Mouse (Mus musculus) hindbrain, embryonic 14.5 days (tissue): ENCODE results near the gene Arhgap11a. TPM values are rescaled to one million over a fixed set of nuclear protein-coding genes. Genes with fewer than 3 reads are reported as not detected.
A peak's percentile ranks its signal among the peaks of the same experiment; 100 is the strongest.

Source experiments
- ATAC-seq: fragments of 200-750 bp; cut with Nextera tagmentation; 2 replicates; pipeline ENCODE4 v1.8.0; 2017; ENCODE audit warnings: moderate number of reproducible peaks, mild to moderate bottlenecking, moderate TSS enrichment, moderate library complexity; ENCODE audit not compliant: low FRiP score
- DNase-seq: peaks from one replicate; pipeline ENCODE4 v3.0.0-alpha.2; 2015; ENCODE audit warnings: low spot score
- H3K27ac ChIP-seq: fragments of 300-500 bp; sonication (generic); 2 replicates; pipeline ENCODE4 v1.5.1; 2014; ENCODE audit warnings: mild to moderate bottlenecking, moderate library complexity
- H3K27me3 ChIP-seq: fragments of 300-500 bp; sonication (generic); 2 replicates; pipeline ENCODE4 v1.6.1; 2014; ENCODE audit warnings: mild to moderate bottlenecking, low read length, mixed read lengths; ENCODE audit not compliant: control insufficient read depth, insufficient read depth
- H3K36me3 ChIP-seq: fragments of 300-500 bp; sonication (generic); replicated peaks from 2 replicates; pipeline ENCODE4 v1.6.1; 2014; ENCODE audit not compliant: control insufficient read depth, insufficient read depth
- H3K4me1 ChIP-seq: fragments of 300-500 bp; sonication (generic); replicated peaks from 2 replicates; pipeline ENCODE4 v1.6.1; 2014; ENCODE audit warnings: antibody characterized with exemption, low read length, mixed read lengths; ENCODE audit not compliant: control insufficient read depth, insufficient read depth
- H3K4me2 ChIP-seq: fragments of 300-500 bp; sonication (generic); replicated peaks from 2 replicates; pipeline ENCODE4 v1.6.1; 2014; ENCODE audit warnings: mild to moderate bottlenecking, moderate library complexity
- H3K4me3 ChIP-seq: fragments of 300-500 bp; sonication (generic); replicated peaks from 2 replicates; pipeline ENCODE4 v1.5.1; 2014; ENCODE audit warnings: mild to moderate bottlenecking, low read length
- H3K9ac ChIP-seq: fragments of 300-500 bp; sonication (generic); 2 replicates; pipeline ENCODE4 v1.6.1; 2014
- H3K9me3 ChIP-seq: fragments of 300-500 bp; sonication (generic); 2 replicates; pipeline ENCODE4 v1.6.1; 2016; ENCODE audit warnings: low read length; ENCODE audit not compliant: control insufficient read depth
- WGBS: fragments of 180-500 bp; shearing (Covaris S2); extraction: QIAGEN DNeasy Blood & Tissue Kit; methylation state at CpG from one replicate; pipeline ENCODE4 v1.1.7; 2014; 5-methylcytosine and 5-hydroxymethylcytosine counted together
- polyA plus RNA-seq: library from polyadenylated mRNA; unstranded; fragments of >200 nt; fragmentation: Nextera tagmentation; extraction: Ambion mirVana; gene quantifications from 2 replicates; pipeline ENCODE4 v1.2.1, GENCODE M21; 2014

Gene Arhgap11a
- polyA plus RNA-seq, 1 experiment from 2014 or later = 1.1 TPM

DNA sequence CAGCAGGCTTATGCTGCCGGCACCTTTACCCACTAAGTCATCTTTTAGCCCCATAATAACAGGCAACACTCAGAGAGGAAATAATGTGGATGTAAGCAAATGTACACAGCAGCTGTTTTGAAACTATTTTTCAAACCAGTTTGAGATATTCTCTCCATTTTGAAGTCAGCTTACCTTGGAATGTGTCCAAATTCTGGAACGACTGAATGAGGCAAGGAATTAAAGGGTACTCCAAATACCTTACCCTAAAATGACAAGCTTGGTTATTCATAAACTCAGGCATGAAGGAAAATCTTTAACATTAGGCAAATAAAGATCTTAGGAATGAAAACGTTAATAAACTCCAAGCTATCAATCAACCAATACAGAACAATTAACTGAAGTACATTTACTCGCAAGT is 3.4 kb downstream of the Arhgap11a start:
- Histone ChIP-seq H3K36me3 (no peaks in the 10 kb centered on the region), H3K4me2 (no peak overlapping the region), H3K4me3 (no peak overlapping the region), H3K27ac (no peak overlapping the region), H3K27me3 (no peaks in the 10 kb centered on the region), H3K4me1 (peaks cover 11% of the 10 kb centered on the region), H3K9me3 (no peaks in the 10 kb centered on the region), H3K9ac (no peak overlapping the region)
- 84% methylated on average over 4 of the region's 4 CpGs for WGBS
- no peak for DNase-seq
- no peak for ATAC-seq

DNA sequence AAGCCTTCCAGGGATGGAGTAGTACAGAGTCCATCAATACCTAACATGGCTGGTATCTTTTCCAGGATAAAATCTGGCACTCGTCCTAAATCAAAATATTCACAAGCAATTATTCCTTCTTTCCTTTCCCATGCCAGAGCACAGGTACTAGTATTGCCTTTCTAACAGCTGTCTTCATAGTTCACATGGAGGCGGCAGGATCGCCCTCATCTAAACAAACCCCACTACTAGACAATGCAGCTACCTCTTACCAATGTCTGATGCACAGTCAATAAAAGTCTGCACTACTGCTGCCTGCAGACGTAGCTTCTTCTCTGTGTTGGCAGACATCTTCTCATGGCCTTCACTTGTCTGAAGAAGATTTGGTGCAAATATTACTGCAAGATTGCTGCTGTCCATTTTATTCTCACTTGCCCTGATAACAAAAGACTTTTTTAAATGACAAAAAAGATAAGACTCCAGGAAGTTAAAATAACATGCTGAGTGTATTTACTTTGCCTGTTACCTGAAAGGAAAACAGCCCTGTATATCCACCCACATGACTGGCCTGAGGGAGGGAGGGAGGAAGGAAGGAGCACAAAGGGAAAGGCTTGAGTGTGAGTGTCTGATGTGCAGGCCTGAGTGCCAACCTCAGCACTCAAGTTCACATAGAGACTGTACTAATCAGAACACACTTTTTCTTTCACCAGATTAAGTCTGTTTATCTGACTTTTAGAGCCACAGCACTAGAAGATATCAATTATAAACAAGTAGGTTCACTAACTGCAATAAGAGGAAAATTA is 6.6 kb downstream of the Arhgap11a start:
- no peaks in the 10 kb centered on the region for H3K36me3 ChIP-seq
- H3K4me2 ChIP-seq = no peak overlapping the region
- WGBS = 92% methylated on average over 4 of the region's 4 CpGs
- H3K4me1 ChIP-seq = no peaks in the 10 kb centered on the region
- H3K4me3 ChIP-seq = no peak overlapping the region
- ATAC-seq (no peak), DNase-seq (no peak)
- H3K27me3 ChIP-seq = no peaks in the 10 kb centered on the region
- no peaks in the 10 kb centered on the region for H3K9me3 ChIP-seq
- H3K9ac ChIP-seq = no peak overlapping the region
- H3K27ac ChIP-seq = no peak overlapping the region

DNA sequence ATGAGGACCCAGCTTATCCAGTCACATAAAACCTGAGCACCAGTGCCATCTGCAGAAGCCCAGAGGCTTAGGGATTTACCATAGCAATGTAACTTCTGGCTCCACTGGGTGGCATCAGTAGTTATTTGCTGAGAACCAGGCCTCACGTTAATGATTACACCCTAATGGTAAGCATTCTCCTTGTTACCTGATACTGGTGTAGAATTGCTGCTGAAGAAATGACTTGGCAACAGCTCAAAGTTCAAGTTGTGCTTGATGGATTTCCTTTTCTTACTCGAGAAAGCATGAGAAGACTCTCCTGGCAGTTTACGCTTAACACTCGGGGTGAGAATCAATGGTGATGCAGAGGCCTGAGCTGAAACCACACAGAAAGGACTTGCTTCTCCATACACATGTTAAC is 9.0 kb downstream of the Arhgap11a start:
- Histone ChIP-seq H3K4me3 (no peak overlapping the region), H3K4me1 (no peaks in the 10 kb centered on the region), H3K9ac (no peak overlapping the region), H3K27ac (no peak overlapping the region), H3K9me3 (no peaks in the 10 kb centered on the region), H3K4me2 (no peak overlapping the region), H3K36me3 (no peaks in the 10 kb centered on the region), H3K27me3 (no peaks in the 10 kb centered on the region)
- ATAC-seq (no peak), DNase-seq (no peak)
- WGBS = 83% methylated on average over 4 of the region's 4 CpGs

DNA sequence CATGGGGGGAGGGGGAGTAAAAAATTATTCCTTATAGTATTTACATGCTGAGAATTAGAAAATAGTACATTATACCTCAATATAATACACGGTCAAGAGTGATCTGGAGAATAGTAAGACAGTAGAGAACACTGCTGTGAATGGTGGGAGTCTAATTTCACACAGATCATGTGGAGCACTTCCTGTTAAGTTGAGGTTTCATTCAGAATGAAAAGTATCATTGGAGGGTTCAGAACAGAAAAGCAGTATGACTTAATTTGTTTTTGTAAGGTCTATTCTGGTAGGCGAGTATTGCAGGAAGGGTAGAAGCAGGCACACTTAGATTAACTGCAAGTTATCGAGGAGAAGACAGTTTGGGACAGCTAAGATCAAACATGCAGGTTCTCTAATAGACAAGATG is 13.2 kb downstream of the Arhgap11a start:
- no peak overlapping the region for H3K4me2 ChIP-seq
- no peak overlapping the region for H3K9ac ChIP-seq
- no peaks in the 10 kb centered on the region for H3K4me1 ChIP-seq
- no peak overlapping the region for H3K27ac ChIP-seq
- H3K4me3 ChIP-seq = no peak overlapping the region
- ATAC-seq = no peak
- 0 out of 2 replicates have a peak, but pooled peaks cover 9% of the 10 kb centered on the region for H3K36me3 ChIP-seq
- H3K9me3 ChIP-seq = no peaks in the 10 kb centered on the region
- WGBS = 92% methylated on average over 3 of the region's 3 CpGs
- no peak for DNase-seq
- H3K27me3 ChIP-seq = no peaks in the 10 kb centered on the region

DNA sequence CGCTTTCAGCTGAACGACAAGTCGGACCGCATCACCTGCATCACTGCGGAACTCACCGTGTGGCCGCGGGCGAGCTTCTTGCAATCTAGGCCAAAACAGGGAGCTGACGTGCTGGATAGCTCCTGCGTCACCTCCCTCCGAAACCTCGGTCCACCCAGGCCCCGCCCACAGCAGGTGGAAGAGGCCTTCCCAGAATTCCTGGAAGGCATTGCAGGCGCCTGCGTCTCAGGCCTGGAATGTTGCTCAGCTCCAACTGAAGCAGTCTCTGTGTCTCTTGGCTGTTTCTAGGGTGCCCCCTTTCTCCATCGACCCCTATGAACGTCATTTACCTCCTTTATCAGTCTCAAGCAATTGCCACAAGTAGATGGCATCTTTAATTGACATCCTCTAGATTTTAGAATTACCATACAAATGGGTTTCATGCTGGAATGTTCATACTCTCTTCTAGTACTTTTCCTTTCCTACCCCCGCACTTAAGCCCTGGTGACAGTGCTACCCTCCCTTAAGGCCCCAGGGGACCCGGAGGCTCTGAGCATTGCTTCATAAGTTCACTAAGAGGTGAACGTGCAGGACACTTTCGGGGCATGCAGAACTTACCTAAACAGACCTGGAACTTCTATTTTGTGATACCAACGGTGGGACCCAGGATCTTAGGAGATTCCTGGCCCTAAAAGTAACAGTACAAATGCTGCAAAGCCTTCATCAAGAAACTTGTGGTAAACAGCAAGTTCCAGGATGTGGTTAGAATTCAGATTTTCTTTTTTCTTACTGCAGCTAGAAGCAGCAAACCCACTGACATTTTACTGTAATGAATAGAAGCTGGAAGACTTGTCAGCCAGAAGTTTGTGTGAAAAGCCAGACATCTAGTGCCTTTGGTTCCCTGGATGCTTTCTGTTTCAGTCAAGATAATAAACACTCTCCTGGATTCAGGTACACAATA is 19.2 kb downstream of the Arhgap11a start, which contains the start of gene Scg5:
Gene Scg5, minus strand, starts transcription at position 179 of the 940 bp plus-strand sequence.
- 0 out of 2 replicates have a peak, but pooled peaks cover 9% of the 10 kb centered on the region for H3K36me3 ChIP-seq
- ATAC-seq (peak; percentile 97), DNase-seq (peak; percentile 85)
- H3K9ac ChIP-seq = peak within 1 kb of the TSS; percentile 75
- no peaks in the 10 kb centered on the region for H3K27me3 ChIP-seq
- no peaks in the 10 kb centered on the region for H3K9me3 ChIP-seq
- H3K4me2 ChIP-seq = peak within 1 kb of the TSS; percentile 82
- H3K27ac ChIP-seq = peak within 1 kb of the TSS; percentile 93
- WGBS = 10% methylated on average over 23 of the region's 23 CpGs
- H3K4me1 ChIP-seq = peaks cover 33% of the 10 kb centered on the region
- peak within 1 kb of the TSS; percentile 44 for H3K4me3 ChIP-seq

DNA sequence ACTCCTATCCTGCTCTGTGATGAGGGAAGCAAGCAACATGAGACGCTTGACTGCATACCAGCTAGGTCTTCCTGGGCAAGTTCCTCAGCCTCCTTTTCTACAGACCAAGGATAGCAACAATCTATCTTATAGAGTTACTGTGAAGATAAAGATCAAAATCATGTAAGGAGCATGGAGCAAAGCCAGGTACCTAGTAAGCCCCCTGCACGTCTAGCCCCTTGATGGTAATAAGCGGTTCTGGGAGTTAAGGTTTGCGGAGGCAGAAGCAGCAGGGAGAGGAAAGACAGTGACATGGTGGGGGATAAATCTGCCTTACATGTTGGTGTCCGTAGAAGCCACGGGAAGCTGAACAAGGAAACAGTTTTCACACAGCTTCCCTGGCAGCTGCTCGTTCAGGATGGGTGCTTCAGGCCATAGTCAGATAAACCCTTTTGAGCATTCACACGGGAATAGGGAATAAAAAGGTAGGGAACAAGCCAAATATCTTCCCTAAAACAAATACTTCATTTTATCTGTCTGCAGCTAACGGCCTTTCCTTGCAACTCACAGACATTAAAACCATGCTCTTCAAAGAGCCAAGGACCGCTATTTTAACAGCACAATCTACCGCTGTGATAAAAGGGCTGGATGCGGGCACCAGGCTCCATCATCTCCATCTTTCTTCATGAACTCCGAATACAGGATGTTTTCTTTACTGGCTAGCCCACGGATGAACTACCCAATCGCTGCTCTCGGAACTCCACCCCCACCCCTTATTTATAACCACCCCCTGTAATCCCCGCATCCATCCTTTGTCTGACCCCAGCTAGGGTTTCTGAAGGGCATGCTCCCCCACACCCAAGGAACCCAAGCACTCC is 20.1 kb downstream of the Arhgap11a start:
- H3K4me3 ChIP-seq = peak overlapping the region; percentile 44
- no peaks in the 10 kb centered on the region for H3K27me3 ChIP-seq
- H3K4me1 ChIP-seq = peaks cover 33% of the 10 kb centered on the region
- WGBS = 5% methylated on average over 17 of the region's 17 CpGs
- H3K9ac ChIP-seq = peak overlapping the region; percentile 75
- peak overlapping the region; percentile 82 for H3K4me2 ChIP-seq
- ATAC-seq (peak; percentile 94), DNase-seq (peak; percentile 31)
- H3K36me3 ChIP-seq = peaks cover 4% of the 10 kb centered on the region; the same call in 1 of the 2 replicates
- H3K9me3 ChIP-seq = no peaks in the 10 kb centered on the region
- peak overlapping the region; percentile 93 for H3K27ac ChIP-seq

DNA sequence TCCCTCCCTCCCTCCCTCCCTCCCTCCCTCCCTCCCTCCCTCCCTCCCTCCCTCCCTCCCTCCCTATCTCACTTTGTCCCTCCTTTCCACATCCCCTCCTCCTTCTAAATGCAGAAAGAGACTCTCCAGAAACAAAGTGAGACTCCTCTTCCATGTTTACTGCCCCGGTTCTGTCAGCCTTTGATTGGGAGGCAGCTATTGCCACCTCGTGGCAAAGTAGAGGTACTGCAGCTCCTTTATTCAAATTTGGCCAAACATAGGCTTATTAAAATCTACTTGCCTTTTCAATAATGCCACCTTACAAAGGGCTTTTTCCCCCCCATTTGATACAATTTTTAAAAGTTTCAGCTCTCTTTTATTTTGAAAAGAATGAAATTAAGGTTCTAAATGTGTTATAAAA is 24.6 kb downstream of the Arhgap11a start:
- DNase-seq = peak; percentile 82
- Histone ChIP-seq H3K4me1 (peaks cover 27% of the 10 kb centered on the region), H3K4me3 (no peak overlapping the region), H3K27me3 (no peaks in the 10 kb centered on the region), H3K36me3 (peaks cover 30% of the 10 kb centered on the region), H3K9ac (no peak overlapping the region), H3K9me3 (no peaks in the 10 kb centered on the region), H3K27ac (no peak overlapping the region), H3K4me2 (no peak overlapping the region)
- no peak for ATAC-seq
- WGBS = 0% methylated on average over 2 of the region's 2 CpGs

DNA sequence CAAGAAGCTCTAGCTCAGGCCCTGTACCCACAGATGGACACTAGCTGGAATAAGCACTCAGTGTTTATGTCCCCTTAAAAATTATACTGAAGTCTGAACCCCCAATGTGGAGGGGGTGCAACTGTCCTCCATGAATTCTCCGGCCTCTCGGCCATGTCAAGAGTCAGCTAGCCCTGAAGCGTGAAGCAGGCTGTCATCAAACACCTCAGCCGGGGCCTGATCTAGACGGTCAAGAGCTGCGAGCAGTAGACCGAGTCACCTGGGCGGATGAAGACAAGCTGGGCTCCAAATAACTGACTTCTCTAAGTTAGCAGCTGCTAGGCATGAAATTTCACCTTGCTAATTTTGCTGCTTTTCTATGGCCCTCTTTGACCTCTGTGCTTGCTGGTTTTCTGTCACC is 26.1 kb downstream of the Arhgap11a start:
- Histone ChIP-seq H3K4me3 (no peak overlapping the region), H3K27me3 (no peaks in the 10 kb centered on the region), H3K27ac (no peak overlapping the region), H3K4me2 (no peak overlapping the region), H3K4me1 (peaks cover 22% of the 10 kb centered on the region), H3K9me3 (no peaks in the 10 kb centered on the region), H3K9ac (no peak overlapping the region), H3K36me3 (peaks cover 36% of the 10 kb centered on the region)
- no peak for ATAC-seq
- WGBS = 93% methylated on average over 8 of the region's 8 CpGs
- DNase-seq = no peak
